Mouse (Mus musculus) kidney, postnatal 10 days (tissue): ENCODE measurements around the gene Pan2.
"Not testable (repeated sequence)": the region's sequence is repeated elsewhere in the genome, so short reads cannot be mapped to it uniquely, and the experiment has no call there.

Source experiments
- DNase-seq: peaks from one replicate; pipeline ENCODE4 v3.0.0; 2021; ENCODE audit warnings: mixed read lengths

Pan2 gene

DNA sequence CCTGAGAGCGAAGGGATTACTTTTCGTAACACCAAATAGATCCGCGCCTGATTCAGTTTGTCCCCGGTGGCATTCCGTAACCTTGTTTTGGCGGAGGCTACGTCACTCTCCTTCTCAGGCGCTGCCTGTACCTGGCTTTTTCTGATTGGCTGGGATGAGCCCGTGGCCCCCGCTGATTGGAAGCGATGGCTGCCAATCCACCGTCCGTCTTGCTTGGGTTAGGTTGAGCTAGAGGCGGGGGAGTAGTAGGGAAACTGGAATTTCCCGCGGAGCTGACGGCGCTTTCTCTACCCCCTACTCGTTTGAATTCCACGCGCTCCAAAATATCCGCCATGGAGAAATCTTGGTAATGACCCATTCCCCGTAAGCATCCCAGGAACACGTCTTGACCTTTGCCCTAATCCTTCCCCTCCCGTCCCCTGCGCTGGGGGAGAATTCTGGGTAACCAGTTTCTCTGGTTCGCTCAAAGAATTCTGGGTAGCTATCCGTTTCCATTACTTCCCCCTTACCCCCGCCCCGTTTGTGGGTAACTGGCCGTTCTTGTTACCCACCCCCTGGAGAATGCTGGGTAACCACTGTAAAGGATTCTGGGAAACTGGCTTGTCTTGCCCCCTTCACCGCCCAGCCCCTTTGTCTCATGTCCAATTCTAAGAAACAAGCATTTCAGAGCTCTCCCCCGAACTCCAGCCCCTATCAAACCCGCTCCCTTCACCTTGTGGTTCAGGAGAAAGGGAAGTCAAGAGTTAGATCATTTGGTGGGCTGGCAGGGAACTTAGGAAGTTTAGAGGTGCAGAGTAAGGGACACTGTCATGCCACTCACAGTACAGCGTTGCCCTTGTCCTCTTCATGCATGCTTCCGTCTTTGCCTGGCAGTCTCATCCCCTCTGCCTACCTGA, at the start of gene Pan2:
TSS of gene Pan2 (plus strand) at position 210 of the 896 bp plus-strand sequence.
- DNase-seq, result peak; percentile 99

DNA sequence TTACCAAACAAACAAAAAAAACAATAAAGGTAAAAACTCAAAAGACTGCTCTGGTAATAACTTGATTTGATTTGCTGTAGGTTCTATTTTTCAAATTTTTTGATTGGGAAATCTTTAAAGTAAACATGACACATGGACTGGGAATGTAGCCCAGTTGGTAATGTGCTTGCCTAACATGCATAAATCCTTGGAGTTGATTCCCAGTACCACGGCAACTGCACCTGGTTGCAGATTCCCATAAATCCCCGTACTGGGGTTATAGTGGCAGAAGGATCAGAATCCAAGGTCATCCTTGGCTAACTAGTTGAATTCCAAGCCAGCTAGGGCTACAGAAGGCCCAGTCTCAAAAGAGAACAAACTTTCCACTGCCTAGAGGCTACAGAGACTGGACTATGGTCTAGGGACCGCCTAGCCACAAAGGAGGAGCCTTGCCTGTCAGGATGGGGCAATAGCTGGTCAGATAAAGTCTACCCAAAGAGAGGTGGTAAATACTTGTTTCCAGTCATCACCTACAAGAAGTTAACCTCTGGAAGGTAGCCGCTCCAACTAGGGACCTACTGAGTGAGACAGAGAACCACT, 49.4 kb upstream of the Pan2 start, which contains the start of gene Apon:
TSS of gene Apon (plus strand) at position 420 of the 579 bp plus-strand sequence.
- no peak for DNase-seq

DNA sequence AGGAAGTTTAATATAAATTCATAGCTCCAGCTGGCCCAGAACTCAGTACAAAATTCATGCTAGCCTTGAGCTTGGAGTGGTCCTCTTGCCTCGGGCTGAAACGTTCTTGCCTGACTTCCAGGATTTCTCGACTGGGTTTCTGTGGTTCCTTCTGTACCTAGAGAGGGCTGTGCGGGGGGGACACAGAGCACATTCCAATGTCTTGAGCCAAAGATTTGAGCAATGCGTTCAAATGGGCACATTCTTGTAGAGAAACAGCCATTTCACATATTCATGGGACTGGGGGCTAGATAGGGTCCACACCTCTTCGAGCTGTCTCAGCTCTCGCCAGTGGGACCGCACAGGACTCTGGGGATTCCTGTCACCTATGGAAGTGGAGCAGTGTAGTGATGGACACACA, 47.2 kb upstream of the Pan2 start:
- no peak for DNase-seq

DNA sequence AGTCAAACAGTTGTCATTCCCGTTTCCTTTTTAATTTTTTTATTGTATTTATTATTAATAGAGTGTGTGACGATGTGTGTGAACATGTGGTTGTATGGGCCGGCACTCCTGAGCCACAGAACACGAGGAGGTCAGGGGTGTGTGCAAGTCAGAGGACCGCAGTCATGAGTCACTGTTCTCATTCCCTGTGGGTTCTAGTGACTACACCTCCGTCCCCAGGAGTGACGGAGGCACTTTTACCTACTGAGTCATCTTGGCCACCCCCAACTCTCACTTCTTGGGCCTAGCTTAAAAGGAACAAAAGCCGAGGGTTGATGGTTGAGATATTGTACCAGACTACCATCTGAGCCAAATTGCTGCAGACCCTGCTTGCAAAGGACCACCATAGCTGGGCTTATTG, 46.8 kb upstream of the Pan2 start:
- DNase-seq, result no peak

DNA sequence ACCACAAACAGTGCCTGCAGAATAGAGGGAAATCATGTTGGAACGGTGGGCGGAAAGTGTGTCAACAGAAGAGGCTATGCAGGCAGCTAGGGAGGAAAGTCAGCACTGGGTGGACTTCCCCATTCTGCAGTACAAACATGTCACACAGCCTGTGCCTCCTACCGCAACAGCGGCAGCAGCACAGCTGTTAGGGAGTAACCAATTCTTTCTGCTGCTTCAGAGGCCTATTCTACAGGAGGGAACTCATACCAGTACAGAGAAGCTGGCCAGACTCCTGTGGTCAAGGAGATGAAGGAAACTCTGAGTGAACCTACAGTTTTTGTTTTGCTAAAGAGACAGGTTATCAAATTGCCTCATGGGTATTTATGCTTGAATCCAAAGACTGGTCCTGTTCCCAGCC, 44.2 kb upstream of the Pan2 start:
- no peak for DNase-seq

DNA sequence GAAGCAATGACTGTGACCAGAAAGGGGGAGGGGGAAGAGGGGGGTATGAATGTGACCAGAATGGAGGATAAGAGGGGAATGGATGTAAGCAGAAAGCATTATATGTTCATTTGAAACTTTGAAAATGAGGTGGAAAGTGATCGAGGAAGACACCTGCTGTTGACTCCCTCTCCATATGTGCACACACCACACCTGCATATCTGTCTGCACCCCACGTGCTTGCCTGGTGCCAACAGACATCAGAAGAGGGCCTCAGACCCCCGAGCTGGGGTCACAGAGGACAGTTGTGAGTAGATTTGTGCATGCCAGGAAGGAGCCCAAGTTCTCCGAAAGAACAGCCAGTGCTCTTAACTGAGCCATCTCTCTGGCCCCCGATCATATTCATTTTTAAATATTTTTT, 43.2 kb upstream of the Pan2 start:
- DNase-seq, result no peak

DNA sequence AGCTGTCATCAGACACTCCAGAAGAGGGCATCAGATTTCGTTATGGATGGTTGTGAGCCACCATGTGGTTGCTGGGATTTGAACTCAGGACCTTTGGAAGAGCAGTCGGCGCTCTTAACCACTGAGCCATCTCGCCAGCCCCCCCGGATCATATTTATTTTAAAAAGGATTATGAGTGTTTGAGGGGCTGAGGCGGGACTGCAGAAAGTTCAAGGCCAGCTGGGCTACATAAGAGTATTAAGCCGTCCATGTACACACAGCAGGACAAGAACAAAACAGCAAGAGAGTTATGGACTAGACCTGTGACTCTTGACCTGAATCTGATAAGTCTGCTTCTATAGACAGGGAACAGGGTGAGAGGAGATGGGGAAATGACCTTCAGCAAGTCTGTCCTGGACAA, 42.8 kb upstream of the Pan2 start:
- DNase-seq, result not testable (repeated sequence)

DNA sequence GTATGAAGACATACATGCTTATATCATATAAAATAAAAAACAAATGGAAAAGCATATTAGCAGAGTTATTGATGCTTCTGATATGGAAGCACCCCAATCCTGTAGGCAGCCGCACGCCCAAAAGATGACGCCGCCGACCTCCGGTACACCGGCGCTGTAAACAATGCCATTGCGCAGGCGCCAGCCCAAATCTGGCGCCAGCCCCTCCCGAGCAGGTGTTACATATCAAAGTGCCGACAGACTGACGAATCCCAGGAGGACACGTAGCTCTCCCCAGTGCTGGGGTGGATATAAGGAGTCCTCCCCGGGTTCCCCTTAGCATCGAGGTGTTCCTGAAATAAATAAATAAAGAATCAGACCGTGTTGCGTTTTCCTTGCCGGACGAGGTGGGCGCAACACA, 40.8 kb upstream of the Pan2 start:
- no peak for DNase-seq

DNA sequence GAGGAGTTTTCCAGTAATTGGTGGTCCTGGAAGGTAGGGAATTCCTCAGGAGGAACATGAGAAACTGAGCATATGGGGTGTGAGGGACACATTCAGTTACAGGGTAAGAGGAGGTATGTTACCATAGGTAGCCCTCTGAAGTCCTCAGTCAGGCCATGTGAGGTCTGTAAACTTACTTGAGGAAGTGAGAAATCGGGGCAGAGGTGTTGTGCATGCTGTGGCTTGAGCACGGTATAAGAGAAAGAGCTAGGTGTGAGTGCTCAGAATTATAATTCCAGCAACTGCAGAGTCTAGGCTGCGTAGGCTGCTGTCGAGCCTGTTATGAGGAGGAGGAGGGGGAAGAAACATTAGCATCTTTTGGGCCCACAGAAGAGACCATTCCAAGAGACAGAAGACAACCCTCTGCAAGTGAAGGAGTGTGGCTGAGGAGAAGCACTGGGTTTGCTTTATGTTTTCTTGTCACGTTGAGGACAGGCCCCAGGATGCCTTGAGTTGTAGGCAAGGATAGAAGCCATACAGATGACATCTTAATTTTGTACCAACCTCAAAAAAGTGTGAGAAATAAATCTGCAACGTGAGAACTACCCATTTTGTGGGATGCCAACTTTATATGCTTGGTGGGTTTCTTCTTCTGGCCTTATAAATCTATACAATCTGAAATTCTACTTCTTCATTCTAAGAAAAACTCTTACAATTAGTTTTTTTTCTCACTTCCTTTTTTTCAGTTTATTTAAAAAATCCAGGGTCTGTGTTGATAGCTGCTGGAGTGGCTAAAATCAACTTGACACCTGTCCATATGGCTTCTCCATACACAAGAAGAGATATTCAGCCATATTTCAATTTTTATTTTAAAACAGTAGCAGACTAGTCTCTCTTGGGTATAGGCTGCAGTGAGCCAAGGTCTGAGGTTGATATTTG, 39.5 kb upstream of the Pan2 start:
- DNase-seq, result no peak

DNA sequence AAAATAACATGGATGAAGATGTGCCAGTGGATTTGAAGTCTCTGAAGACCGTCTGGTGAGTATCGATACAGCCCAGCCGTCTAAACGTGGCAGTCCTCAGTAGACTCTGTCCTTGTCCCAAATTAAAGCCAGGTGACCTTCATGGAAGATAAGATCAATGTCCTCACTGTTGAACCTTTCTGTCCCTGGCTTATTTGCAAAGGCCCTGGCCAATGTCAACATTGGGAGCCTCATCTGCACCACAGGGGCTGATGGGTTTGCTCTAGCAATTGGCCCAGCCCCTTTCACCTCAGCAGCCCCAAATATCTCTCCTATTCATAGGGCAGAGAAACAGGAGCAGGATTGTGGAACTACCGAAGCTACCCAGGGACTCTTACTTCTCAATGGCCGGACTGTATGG, 34.8 kb upstream of the Pan2 start, which contains the start of gene Apof:
TSS of gene Apof (plus strand) at position 301 of the 400 bp plus-strand sequence.
- no peak for DNase-seq

DNA sequence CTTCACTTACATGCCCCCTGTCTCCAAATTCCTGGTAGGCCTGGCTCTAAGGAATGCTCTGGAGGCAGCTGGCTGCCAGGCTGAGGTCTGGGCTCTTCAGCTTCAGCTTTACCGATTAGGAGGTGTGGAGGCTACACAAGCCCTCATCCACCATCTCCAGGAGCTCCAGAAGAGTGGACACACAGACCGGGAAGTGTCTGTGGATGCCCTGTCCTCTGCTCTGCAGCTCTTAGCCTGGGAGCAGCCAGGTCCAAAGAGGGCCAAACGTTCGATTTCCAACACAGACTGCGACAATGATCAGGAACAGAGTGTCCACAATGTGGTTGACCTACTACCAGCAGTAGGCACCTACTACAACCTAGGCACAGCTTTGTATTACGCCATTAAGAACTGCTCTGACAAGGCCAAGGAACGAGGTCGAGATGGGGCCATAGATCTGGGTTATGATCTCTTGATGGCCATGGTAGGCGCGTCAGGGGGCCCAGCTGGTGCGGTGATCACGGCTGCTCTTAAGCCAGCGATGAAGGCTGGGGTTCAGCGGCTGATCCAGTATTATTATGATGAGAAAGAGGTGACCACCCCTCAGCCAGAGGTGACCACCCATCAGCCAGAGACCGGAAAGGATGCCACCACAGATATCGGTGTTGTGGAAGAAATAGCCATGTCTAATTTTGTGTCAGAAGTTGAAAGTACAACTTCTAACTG, 33.8 kb upstream of the Pan2 start:
- no peak for DNase-seq

DNA sequence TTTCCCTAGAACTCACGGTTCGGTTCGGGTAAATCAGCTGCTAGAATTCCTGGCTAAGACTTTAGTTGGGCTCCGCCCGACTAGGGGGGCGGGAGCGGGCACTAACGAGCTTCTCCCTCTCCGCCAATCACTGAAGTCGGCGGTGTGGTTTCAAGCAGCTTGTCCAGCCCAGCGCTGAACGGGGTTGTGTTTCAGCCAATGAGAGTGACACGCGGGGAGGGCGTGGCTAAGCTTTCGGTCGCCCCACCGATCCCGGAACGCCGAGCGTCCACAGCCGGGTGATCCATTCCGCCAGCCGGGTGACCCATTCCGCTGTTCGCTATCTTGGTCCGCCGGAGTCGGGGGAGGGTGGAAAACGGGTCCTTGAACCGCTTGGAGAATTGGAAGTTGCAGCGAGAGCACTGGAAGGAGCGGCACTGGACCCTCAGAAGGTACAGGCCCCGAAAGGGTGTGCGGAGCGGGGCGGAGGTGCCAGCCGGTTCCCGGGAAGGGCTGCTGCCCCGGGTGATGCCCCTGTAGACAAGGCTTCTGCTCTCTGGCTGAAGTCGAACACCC, 32.8 kb upstream of the Pan2 start, which contains the start of gene Stat2:
TSS of gene Stat2 (plus strand) at position 273 of the 555 bp plus-strand sequence.
- peak; percentile 98 for DNase-seq

DNA sequence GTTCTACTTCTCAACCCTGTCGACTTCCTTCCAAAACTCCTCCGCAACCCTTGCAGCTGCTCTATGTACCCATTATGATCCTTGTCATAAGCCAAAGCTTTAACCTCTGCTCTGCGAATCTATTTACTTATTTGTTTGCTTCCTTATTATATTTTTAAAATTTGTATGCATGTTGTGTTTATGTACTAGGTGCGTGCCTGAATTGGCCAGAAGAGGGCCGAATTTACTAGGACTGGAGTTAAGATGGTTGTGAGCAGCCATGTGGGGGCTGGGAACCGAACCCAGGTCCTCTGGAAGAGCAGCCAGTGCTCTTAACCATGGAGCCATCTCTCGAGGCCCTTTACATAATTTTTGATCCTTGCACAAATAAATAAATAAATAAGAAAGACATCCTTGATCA, 32.3 kb upstream of the Pan2 start:
- DNase-seq, result no peak

DNA sequence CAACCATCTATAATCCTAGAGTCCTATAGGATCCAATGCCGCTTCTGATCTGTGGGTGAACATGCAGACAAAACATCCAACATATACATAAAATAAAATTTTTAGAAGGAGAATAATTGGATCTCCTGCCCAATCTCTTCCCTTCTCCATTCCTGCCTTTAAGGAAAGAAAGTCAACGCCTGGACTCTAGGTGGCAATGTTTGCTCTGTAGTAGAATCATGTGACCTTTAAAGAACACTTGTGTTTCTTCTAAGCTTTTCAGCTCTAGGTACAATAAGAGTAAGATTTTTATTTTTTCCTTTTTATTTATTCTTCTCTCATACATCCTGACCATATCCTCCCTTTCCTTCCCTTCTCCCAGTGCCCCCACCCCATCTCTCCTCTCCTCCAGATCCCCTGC, 31.3 kb upstream of the Pan2 start:
- no peak for DNase-seq

DNA sequence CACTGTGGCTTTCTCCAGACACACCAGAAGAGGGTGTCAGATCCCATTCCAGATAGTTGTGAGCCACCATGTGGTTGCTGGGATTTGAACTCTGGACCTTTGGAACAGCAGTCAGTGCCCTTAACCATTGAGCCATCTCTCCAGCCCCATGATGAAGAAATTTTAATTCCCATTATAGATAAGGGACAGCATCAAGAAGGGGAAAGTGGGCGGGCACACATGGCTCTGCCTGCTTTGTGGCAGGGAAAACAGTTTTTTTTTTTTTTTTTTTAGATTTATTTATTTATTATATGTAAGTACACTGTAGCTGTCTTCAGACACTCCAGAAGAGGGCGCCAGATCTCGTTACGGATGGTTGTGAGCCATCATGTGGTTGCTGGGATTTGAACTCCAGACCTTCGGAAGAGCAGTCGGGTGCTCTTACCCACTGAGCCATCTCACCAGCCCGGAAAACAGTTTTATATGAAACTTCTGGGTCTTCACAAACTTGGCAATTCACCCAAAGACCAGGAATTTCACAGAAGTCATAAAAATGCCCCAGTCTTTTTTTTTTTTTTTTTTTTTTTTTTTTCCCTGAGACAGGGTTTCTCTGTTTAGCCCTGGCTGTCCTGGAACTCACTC, 30.2 kb upstream of the Pan2 start:
- not testable (repeated sequence) for DNase-seq

DNA sequence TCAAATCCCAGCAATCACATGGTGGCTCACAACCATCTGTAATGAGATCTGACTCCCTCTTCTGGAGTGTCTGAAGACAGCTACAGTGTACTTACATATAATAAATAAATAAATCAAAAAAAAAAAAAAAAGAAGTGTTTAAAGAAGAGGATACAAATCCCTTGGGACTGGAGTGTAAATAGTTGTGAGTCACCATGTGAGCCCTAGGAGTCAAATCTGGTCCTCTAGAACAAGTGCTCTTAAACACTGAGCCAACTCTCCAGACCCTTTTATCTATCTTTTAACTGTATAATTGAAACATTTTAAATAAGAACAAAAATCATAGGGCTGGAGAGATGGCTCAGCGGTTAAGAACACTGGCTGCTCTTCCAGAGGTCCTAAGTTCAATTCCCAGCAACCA, 27.8 kb upstream of the Pan2 start:
- not testable (repeated sequence) for DNase-seq

DNA sequence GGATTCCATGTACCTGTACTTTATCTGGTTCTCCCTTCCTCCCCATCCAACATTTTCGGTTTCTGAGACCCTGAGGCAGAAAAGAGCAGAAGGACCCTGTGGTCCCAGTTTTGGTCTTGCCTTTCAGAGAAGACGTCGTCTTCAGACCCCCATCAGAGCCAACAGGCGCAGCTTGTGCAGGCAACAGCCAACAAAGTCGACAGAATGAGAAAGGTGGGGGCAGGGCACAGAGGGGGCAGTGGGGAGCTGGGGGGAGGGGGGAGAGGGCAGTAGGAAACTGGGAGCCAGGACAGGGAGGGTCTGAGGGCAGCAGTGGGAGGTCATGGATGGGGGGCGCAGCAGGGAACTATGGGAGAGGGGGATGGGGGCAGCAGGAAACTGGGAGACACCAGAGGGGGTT, 25.0 kb upstream of the Pan2 start:
- no peak for DNase-seq

DNA sequence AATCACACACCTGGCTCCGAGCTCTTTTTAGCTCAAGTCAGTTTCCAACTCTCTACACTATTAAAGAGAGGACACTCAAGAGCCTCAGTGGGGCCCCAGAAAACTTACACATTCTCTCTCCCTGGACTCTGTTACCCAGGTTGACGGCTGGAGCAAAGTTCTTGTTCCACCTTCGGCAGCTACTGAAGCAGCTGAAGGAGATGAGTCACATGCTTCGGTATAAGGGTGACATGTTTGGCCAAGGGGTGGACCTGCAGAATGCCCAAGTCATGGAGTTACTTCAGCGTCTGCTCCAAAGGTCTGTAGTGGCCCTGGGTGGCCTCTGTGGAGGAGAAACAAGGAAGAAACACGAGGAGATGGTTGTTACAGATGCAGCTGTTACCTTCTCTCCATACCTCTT, 22.2 kb upstream of the Pan2 start:
- DNase-seq, result no peak

DNA sequence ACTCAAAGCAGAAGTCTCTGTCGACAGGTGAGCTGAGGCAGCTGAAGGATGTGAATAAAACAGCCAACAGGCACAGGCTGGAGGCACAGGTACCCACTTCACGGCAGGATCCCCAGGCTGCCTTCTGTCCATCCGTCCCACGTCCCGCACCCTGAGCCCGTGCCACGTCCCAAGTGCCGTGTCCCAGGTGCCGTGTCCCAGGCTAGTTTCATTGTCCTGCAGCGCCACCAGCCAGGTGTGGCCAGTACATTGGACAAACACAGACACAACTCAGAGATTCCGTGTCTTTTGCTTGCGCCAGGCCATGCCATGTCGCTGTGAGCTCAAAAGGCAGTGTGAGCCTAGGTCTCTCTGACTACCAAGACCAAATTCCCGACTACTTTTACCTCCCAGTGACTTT, 21.5 kb upstream of the Pan2 start:
- no peak for DNase-seq

DNA sequence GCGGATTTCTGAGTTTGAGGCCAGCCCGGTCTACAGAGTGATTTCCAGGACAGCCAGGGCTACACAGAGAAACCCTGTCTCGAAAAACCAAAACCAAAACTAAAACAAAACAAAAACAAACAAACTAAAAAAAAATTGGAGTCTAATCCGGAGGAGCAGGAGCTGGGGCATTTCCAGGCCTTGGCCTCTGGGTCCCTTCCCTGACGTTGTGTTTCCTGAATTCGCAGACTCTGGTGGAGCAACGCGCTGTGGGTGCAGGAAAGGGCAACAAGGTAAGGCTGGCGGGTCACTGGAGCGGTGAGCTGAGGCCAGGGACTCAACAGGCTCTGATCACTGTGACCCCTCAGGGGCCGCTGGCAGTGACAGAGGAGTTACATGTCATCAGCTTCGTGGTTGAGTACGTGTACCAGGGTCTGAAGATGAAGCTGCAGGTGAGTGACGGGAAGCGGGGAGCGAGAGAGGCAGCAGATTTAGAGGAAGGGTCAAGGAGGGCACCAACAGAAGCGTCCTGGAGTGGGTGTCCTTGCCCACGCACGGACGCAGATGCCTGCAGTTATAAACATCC, 20.2 kb upstream of the Pan2 start:
- no peak for DNase-seq
